Mouse (Mus musculus) layer of hippocampus, adult 11-12 months (tissue): ENCODE data around the gene Gm20696.

Experiments used
- DNase-seq: peaks from one replicate; pipeline ENCODE4 v3.0.0; 2022; ENCODE audit warnings: low spot score

The Gm20696 gene

DNA sequence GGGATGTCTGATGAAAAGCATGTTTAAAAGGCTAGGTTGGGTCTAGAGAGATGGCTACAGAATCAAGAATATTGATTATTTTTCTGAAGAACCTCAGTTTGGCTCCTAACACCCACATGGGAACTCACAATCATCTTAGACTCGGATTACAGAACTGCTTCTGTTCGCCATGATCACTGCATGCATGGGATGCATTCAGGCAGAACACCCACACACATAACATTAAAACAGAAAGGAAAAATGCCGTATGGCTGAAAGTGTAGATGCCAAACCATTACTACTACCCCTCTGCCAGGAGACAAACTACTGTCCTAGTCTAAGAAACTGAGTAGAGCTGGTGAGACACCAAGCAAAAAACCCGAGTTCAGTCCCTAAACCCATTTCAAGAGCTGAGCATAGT lies 336.4 kb downstream of the Gm20696 start:
- no peak for DNase-seq

DNA sequence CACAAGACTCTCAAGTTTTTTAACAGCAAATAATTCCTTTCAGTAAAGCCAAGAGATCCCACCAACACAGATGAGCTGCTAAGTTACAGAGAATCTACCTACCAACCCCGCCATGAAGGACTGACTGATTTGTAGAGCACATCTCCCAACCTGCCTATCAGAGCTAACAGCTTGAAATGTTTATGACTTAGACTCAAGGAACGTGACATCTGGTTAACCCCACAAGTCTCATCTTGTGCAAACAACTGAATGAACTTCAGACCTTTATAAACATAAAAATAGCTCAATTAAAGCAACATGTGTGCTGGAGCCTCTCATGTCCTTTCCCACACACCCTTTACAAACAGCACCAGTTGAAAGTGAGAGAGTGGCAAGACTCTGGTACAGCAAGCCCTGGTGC lies 338.0 kb downstream of the Gm20696 start:
- no peak for DNase-seq

DNA sequence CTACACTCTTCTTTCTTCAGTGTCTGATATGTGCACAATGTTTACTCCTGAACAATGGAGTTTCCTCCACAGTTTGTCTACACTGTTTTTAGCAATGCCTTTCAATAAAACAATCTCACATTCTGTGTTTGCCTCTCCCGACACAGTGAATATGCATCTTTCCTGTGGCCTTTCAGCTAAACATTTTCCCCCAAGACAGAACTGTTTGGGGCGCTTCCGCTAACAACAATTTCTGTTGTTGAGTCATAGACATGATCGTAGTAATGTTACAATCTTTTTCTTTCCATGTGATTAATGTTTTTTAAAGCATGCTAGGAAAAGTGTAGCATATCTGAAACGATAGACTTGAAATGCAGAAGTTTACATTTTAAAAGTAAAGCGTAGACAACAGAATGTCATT lies 338.5 kb downstream of the Gm20696 start:
- DNase-seq = no peak

DNA sequence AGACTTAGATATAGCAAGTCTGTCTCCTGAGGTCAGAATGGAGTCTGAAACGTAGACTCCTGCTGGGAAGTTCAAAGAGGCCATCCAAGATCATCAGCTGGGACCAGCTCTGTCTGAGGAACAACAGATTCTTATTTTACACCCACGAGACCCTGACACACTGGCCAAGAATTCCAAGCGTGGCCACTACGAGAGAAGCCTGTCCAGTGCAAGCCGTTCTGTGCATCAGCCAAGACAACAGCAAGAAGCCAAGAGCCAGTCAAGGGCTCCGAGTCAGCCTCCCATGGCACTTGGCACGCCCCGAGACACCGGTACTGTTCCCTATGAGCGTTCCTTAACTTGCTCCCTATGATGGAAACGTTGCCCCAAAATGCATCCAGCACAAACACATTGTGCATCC lies 338.9 kb downstream of the Gm20696 start:
- no peak for DNase-seq

DNA sequence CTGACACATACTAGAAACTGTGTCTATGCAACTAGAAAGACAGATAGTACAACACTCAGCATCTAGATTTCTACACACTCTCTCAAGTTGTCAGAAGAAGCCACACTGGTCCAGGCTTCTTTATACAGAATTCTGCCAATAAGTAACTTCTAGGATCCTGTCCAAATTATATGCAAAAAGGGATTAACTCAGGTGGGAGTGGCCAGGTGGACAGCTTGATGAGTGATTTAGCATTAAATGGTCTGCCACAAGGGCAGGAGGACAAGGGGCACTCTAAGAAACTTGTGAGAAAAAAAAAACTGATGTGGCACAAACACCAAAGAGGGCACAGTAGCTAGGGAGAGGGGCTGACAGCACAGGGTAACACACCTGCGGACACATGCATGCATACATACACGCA lies 340.7 kb downstream of the Gm20696 start:
- DNase-seq = no peak

DNA sequence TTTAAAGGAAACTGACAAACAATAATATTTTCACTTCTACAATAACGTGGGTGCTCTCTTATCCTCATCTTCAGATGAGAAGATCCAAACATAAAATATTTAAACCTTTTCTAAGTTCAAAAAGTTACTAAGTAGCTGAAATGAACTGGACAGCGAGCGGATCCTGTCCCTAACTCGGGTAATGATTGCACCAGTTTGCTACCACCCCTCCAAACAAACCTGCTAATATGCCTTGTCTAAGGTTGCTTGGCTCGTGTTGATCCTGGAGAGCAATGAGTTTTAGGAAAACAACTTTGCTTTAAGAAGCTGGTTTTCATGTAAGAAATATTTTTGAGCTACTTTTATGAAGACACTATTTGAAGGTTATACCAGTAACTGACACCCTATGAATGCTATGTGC lies 341.1 kb downstream of the Gm20696 start:
- no peak for DNase-seq

DNA sequence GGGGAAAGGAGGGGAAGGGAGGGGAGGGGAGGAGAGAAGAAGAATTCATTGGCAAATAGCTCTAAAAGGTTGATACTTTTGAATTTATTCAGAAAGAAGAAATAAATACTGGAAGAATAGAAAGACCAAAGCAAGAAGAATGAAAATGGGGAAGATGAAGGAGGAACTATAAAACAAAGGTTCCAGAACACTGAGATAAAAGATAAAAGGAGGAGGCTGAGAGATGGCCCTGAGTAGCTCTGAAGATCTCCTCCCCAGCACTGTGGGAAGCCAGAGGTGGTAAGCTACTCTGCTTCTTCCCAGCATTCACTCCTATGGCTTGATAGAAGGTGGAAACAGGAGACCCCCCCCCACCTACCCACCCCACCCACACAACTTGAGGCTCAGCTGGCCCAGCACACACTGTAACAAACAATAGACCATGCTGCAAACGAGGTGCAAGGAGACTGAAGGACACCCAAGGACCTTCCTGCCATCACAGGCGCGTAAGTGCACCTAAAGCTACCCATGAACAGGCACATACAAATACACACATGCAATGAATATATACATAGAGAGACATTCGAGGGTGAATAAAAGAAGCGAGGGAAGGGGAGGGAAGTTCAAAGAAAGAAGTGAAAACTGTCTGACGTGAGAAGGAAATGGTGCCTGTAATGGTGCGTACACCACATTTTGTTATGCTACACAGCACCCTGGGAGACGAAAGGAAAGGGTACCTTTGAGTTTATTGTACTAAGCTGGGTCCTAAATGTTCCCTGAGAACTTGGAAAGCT lies 344.3 kb downstream of the Gm20696 start:
- DNase-seq = no peak

DNA sequence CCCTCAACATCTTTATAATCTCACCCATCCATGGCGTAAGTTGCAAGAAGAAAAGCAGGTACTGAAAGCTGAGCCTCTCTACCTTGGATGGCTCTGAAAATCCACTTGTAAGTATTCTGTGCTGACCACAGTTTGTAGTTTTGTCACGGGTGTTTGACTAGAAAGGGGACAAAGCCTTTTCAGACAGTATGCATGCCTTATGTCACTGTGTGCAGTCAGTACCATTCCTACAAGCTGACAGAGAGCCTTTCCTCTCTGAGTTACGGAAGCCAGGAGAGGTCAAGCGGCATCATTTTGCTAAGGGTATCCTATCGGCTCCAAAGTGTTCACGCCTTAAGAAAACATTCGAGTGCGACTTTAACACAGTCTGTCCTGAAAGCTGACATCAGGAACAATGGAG lies 346.2 kb downstream of the Gm20696 start:
- DNase-seq = no peak

DNA sequence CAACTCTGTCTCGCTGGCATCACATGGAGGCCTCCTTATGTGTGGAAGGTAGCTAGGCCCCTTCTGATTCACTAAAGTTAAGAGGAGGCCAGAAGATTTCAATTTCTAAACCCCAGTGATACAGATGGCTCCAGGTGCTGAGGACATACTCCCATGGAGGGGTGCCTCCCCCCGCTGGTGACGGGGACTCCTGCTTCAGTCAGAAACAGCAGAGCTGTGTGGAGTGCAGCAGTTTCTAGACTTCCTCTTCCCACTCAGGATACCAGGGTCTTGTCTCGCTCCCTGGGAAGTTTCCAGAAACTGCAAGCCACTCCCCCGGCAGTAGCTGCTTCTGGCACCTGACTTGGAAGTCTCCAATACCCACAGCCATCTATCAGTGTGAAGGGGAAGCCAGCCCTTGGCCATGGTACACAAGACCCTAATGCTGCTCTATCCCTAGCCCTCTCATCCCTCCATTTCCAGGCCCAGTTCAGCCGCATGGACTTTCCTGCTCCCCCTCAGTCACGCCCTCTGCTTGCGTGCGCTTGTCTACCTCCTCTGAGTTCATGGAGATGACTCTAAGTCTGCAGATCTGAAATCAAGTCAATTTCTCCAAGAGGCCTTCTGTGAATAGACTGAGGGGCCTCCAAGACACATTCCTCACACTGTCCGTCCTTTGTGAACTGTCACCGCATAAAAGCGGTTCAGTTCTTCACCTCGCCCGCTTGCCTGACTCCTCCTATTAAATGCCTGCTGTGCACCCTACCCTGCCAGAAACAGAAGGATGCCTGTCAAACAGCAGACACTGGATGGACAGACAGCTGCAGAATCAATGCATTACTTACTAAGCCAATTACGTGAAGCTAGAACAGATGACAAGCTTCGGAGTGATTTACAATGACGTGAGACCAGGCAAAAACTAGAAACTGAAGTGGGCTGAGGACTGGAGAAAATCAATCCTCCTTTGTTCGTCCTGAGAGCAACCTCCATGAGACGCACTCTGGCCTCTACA lies 346.9 kb downstream of the Gm20696 start:
- DNase-seq = no peak

DNA sequence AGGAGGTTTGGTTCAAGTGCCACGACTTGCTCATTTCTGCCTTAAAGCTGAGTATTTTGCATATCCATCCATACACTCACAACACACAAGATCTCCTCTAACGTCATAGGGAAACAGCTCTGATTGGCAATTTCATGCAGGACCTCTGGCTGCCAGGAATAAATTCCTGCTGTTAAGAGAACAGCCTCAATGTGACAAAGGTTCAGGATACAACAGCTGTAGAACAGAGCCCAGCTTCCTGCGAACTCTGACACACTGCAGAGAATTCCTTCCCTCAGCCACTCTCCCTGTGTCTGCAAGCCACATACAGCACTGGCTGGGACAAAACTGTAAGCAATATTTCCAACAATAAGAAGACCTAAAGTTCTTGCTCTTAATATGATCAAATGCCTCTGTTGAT lies 351.9 kb downstream of the Gm20696 start:
- no peak for DNase-seq

DNA sequence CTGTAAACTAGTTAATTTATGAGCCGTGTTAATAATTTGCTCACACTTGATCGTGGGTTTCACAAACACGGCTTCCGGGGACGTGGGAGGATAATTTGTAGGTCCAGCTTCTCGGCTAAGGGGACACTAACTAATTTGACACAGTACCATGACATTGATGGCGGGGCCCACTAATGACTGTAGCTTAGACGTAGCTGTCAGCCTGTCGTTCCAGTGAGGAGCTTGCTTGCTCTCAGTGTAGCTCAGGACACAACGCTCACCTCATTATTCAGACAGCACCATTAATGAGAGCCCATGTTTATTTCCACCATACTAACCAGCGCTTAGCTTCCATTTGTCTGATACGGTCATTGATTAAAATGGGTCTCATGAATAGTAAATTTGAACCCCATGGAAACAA lies 356.1 kb downstream of the Gm20696 start:
- no peak for DNase-seq

DNA sequence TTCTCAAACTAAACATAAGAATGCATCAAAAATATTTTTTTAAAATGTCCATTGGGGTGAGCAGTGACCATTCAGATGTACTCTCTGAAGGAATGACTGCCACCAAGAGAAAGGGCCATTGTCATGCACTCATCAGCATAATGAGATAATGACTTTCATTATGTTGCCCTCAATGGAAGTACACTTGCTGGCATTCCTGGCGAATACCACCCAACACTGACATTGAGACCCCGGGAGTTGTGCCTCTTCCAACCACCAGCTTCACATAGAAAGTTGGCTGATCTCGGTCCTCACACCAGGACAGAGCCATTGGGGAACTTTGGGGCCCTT lies 356.5 kb downstream of the Gm20696 start:
- no peak for DNase-seq

DNA sequence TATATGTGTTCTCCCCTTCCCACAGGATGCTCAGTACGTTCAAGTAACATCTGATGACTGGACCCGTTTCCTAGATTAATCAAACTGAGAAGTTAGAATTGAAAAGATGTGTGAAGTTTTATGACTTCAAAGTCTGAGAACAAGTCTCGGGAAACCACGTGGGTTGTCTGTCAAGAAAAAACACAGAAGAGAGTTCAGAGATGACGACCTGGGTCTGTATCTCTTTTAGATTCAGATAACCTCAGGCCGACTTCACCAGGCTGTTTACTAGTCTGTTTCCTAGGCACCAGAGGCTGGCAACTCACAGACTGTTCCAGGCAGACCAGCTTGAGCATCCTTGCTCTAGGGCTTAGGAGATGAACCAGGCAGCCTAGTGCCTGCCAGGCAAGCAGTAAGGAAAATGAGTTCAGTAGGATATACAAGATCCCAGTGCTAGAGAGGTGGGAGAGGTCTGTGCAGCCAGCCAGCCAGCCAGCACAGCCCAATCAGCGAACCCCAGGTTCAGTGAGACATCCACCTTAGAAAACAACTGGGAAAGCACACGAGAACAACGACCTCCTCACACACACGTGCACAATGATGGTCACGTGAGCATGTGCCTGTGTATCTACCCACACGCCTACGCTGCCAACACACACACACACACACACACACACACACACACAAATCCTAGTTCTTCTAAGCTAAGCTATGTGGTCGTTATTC lies 357.0 kb downstream of the Gm20696 start:
- no peak for DNase-seq

DNA sequence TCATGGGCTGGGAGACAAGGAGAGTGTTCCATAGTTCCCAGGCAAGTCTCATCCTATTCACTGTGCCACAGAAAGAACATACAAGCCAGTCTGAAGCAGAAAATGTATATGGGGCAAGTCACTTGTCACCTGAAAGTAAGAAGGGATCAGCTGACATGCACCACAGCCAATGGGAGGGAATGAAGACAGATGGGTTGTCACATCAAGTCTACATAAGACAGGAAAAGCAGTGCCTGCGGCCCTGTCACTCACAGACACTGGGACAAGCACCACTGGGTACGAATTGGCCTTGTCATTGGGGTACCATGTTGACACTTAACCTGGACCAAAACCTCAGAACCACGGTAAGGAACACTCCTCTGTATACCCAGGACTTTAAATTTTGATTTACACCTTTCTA lies 360.8 kb downstream of the Gm20696 start:
- no peak for DNase-seq

DNA sequence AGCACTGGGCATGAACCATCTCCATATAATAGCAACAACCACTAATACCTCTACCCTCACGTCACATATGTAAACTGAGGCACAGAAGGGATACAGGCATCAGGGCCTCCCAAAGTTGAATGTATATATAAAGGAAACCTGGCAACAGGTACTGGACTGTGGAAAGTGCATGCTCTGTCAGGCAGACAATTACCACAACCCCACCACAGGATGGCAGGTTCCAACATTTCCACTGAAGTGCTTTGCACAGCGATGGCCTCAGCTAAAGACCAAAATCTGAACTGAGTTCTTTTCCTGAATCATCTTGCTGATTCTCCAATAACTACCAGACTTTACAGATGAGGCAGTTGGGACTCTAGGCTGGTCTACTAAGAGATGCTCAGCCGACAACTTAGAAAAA lies 361.4 kb downstream of the Gm20696 start:
- no peak for DNase-seq

DNA sequence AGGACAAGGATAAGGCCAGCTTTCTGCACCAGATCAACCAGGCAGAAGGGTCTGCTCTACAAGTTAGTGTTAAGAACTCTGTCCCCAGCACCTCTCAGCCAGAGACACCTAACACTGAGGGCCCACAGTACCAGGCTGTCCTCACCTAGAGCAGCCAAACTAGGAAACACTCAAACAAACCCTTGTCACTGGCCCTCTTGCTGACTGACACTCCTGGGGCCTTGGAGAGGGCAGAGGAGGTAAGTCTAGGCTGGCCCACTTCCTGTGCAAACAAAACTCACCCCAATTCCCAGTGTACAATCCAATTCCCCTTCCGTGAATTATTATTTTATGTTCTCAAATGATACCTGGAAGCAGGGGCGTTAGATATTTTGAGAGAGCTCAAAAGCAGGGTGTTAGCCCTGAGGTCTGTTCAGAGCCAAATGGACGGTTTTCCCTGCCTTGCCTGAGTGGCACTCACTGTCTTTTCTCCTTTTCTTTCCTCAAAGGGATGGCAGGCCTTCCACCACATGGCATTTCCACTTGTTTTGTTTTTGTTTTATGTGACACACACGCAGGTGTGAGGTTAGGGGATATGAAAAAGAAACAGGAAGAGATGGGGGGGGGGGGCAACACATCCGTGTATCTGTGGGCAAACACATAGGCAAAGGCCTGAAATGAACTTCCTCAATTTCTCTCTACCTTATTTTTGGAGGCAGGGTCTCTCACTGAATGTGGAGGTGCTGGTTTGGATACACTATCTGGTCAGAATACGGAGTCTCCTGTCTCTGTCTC lies 363.7 kb downstream of the Gm20696 start:
- no peak for DNase-seq

DNA sequence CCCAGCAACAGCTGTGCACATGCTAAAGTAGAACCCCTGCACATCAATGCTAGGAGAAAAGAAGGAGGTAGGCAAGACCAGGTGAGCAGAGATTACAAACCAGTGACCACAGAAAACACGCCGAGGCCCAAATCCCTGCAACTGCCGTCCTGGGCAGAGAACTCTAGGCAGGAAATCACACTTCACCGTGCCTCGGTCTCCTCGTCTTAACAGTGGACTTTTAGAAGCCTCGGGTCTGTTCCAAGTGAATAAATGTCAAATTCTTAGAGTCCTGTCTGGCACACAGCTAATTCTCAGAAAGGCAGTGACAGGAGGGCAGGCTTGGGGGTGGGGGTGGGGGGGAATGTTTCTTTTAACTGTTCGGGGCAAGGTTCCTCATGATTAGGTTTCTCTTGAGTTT lies 364.7 kb downstream of the Gm20696 start:
- DNase-seq = no peak

DNA sequence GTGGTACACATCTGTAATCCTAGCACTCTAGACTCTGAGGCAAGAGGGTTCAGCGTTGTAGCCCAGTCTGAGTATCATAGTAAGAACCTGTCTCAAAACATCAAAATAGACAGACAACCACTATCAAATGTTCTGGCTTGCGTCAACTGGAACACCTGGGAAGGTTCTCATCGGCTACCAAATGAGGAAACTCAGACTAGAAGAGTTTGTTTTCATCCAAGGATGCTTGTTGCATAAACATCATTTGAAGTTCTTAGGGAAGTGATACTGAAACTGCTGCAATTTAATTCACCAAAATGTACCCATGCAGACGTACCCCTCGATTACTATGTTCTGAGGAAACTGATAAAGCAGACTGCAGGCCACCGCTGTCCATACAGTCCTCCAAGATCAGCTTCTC lies 366.4 kb downstream of the Gm20696 start:
- no peak for DNase-seq

DNA sequence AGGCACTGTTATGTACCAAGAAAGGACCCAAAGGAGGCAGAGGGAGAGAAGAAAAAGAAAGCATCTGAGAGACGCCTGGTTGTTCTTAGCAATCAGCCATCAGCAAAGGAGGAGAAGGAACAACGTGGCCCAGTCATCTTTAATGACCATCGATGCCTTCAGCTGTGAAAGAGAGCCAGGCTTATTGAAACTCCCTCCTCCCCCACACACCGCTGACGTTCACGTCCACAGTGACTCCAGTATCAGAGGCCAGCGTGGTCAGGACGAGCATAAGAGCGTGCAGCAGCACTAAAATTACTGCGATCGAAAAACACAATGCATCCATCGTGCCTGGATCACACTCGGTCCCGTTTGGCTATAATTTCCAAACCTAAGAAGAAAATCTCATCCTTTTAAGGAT lies 367.4 kb downstream of the Gm20696 start:
- DNase-seq = no peak

DNA sequence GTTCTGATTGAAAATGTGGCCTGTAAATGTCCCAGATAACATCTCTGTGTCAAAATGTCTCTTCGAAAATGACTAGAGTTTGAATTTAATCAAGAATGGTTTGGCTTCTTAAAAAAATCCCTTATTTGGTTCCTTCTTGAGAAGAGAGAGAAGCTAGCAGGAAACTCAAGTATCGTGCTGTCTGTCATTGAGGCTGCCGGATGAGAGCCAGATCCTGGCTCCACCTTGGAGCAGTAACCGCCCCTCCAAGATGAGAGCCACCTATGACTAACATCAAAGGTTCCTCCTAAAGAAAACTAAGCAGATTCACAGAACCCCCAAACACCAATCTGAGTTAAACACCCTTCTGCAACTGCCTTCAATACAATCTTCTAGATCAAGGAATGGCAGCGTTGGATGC lies 369.1 kb downstream of the Gm20696 start:
- DNase-seq = no peak

DNA sequence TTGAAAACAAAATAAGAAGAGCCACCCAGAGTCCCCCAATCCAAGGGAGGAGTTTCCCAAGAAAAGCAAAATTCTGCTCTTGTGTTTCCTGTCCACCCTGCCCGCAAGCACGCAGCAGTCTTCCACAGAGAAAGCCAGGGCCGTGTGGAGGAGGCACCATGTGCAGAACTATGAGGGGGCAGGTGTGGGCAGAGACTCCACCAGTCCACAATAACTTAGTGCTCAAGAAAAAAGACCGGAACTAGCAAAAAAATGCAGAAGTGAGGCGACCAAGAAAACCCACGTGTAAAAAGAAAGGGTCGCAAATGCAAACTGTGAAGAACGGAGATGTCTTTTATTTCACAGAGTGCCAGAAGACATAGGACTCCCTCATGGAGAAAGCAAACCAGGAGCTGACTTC lies 371.1 kb downstream of the Gm20696 start:
- no peak for DNase-seq

DNA sequence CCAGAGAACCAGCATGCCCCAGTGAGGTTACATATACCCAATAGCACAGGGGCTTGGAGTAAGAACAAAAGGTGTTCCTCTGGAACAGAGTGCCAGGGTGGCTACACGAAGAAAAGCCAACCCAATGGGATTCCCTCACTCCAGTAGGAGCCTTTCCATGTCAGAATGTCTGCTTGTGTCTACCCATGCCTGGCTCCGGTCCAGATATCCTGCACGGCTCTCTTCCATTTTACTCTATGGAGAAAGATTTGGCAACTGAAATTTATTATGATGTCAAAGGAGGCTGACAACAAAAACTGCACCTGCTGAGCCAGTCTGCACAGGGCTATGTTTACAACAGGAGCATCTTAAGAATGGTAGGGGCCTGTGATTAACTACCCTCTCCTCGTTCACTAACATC lies 377.4 kb downstream of the Gm20696 start:
- DNase-seq = no peak
